Mouse (Mus musculus) stomach, postnatal 0 days (tissue): ENCODE data around the gene Catsperd. TPM values are rescaled to one million over a fixed set of nuclear protein-coding genes. Genes with fewer than 3 reads are reported as not detected.

ENCODE experiments used
- ATAC-seq: fragments of 200-750 bp; cut with Nextera tagmentation; 2 replicates; pipeline ENCODE4 v1.8.0; 2017; ENCODE audit not compliant: low FRiP score, low TSS enrichment
- DNase-seq: peaks from one replicate; pipeline ENCODE4 v3.0.0-alpha.2; 2016; ENCODE audit warnings: low spot score
- H3K27ac ChIP-seq: fragments of 300-500 bp; sonication (generic); replicated peaks from 2 replicates; pipeline ENCODE4 v1.5.1; 2014; ENCODE audit warnings: mild to moderate bottlenecking, control low read depth
- H3K27me3 ChIP-seq: fragments of 300-500 bp; sonication (generic); 2 replicates; pipeline ENCODE4 v1.6.1; 2014; ENCODE audit warnings: low read length; ENCODE audit not compliant: control insufficient read depth, insufficient read depth
- H3K36me3 ChIP-seq: fragments of 300-500 bp; sonication (generic); 2 replicates; pipeline ENCODE4 v1.6.1; 2014; ENCODE audit warnings: low read length, mixed read lengths; ENCODE audit not compliant: control insufficient read depth, insufficient read depth
- H3K4me1 ChIP-seq: fragments of 300-500 bp; sonication (generic); replicated peaks from 2 replicates; pipeline ENCODE4 v1.6.1; 2014; ENCODE audit warnings: antibody characterized with exemption; ENCODE audit not compliant: control insufficient read depth, insufficient read depth
- H3K4me2 ChIP-seq: fragments of 300-500 bp; sonication (generic); replicated peaks from 2 replicates; pipeline ENCODE4 v1.6.1; 2014; ENCODE audit warnings: low read depth, mild to moderate bottlenecking, control low read depth, moderate library complexity
- H3K4me3 ChIP-seq: fragments of 300-500 bp; sonication (generic); 2 replicates; pipeline ENCODE4 v1.5.1; 2014; ENCODE audit warnings: low read depth, low read length, control low read depth
- H3K9ac ChIP-seq: fragments of 300-500 bp; sonication (generic); 2 replicates; pipeline ENCODE4 v1.6.1; 2014; ENCODE audit warnings: mild to moderate bottlenecking, low read length, control low read depth, mixed read lengths
- H3K9me3 ChIP-seq: fragments of 300-500 bp; sonication (generic); 2 replicates; pipeline ENCODE4 v1.6.1; 2016; ENCODE audit warnings: low read length; ENCODE audit not compliant: control insufficient read depth
- CTCF ChIP-seq: IDR thresholded peaks from 2 replicates; pipeline ENCODE4 v1.5.1; 2016; ENCODE audit warnings: antibody characterized with exemption, low read depth, mild to moderate bottlenecking, moderate library complexity
- EP300 ChIP-seq: optimal IDR thresholded peaks from 2 replicates; pipeline ENCODE3; 2016; ENCODE audit warnings: antibody characterized with exemption
- WGBS: fragments of 180-500 bp; shearing (Covaris S2); extraction: QIAGEN DNeasy Blood & Tissue Kit; methylation state at CpG from one replicate; pipeline ENCODE4 v1.1.7; 2014; 5-methylcytosine and 5-hydroxymethylcytosine counted together
- polyA plus RNA-seq: library from polyadenylated mRNA; unstranded; fragments of >200 nt; fragmentation: Nextera tagmentation; extraction: Ambion mirVana; gene quantifications from 2 replicates; pipeline ENCODE4 v1.2.1, GENCODE M21; 2015

The Catsperd gene
- polyA plus RNA-seq, 1 experiment from 2014 or later: 0.10 TPM

DNA sequence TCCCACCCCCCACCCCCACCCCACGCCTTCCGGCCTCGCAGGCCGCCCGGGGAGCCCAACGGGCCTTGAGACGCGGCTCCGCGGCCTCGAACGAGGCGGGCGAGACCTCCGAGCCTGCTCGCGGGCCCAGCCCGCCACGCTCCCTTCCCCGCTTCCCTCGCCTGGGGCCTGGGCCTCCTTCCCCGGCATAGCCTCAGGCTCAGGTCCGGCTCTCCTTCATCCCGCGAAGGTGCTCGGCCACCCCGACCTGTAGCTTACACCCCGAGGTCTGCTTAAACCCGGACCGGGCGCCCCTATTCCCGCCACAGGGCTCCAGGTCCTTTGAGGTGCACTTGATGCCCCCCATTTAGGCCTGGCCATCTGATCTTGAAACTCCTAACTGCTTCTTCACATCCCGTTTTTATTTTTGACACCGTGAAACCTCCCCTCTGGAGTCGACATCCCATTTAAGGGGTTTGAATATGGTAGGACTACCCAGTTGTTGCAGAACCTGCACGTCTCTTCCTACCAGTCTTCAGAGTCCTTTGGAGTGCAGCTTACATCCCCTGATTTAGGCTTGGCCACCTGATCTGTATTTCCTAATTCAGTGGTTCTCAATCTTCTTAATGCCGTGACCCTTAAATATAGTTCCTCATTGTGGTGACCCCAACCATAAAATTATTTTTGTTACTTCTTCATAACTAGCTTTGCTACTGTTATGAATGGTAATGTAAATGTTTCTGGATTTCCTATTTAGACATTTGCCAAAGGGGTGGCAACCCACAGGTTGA, 45.9 kb downstream of the Catsperd start:
- ATAC-seq: peak; percentile 11; the same call in 1 of the 2 replicates
- Histone ChIP-seq H3K36me3 (0 out of 2 replicates have a peak, but pooled peaks cover 2% of the 10 kb centered on the region), H3K27ac (peak overlapping the region; percentile 88), H3K4me1 (no peaks in the 10 kb centered on the region; the same call in 1 of the 2 replicates), H3K9ac (peak overlapping the region; percentile 96), H3K4me2 (peak overlapping the region; percentile 91), H3K4me3 (peak overlapping the region; percentile 92), H3K27me3 (no peaks in the 10 kb centered on the region), H3K9me3 (no peaks in the 10 kb centered on the region)
- 1% methylated on average over 32 of the region's 37 CpGs for WGBS
- DNase-seq: no peak
- TF ChIP-seq CTCF: no peak
- no peak for TF ChIP-seq EP300

- WGBS: 62% methylated on average over 4 of the region's 4 CpGs
- H3K9me3 ChIP-seq: no peaks in the 10 kb centered on the region
- H3K9ac ChIP-seq: no peak overlapping the region
- no peaks in the 10 kb centered on the region for H3K4me1 ChIP-seq
- no peak for ATAC-seq
- TF ChIP-seq EP300 (no peak), CTCF (no peak)
- no peak overlapping the region for H3K27ac ChIP-seq
- no peaks in the 10 kb centered on the region for H3K27me3 ChIP-seq
- DNase-seq: no peak
- H3K4me3 ChIP-seq: no peak overlapping the region
- H3K4me2 ChIP-seq: no peak overlapping the region
- H3K36me3 ChIP-seq: peaks cover 9% of the 10 kb centered on the region; the same call in 1 of the 2 replicates
Observed at GRCm38 (mm10) chr17:56681791-56682190, 53.8 kb downstream of the Catsperd start.

DNA sequence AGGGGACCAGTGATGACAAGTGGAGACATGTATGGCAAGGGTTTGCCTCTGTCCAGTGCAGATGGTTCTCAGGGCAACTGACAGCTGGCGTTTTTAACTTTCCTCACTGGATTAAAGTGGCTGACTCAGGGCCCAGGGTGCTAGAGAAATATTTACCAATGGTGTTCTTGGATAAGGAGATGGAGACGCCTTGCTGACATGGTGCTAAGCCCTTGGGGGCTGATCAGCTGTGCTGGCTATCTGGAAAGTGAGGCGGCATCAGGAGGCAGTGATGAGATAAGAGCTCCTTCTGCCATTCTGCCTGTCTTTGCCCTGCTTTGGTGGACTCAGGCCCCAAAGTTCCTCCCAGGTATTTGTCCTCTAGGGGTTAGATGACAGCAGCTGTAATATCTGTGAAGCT, 54.9 kb downstream of the Catsperd start:
- H3K4me2 ChIP-seq: no peak overlapping the region
- H3K9me3 ChIP-seq: no peaks in the 10 kb centered on the region
- H3K9ac ChIP-seq: no peak overlapping the region
- H3K27ac ChIP-seq: no peak overlapping the region
- no peak for TF ChIP-seq CTCF
- TF ChIP-seq EP300: no peak
- H3K27me3 ChIP-seq: no peaks in the 10 kb centered on the region
- no peaks in the 10 kb centered on the region for H3K4me1 ChIP-seq
- DNase-seq (no peak), ATAC-seq (no peak)
- peaks cover 12% of the 10 kb centered on the region; the same call in 1 of the 2 replicates for H3K36me3 ChIP-seq
- 33% methylated on average over 3 of the region's 3 CpGs for WGBS
- no peak overlapping the region for H3K4me3 ChIP-seq

GRCm38 (mm10) chr17:56683546-56684140, 55.7 kb downstream of the Catsperd start:
- TF ChIP-seq EP300: no peak
- no peak for TF ChIP-seq CTCF
- Histone ChIP-seq H3K36me3 (peaks cover 14% of the 10 kb centered on the region; the same call in 1 of the 2 replicates), H3K4me1 (no peaks in the 10 kb centered on the region), H3K27ac (no peak overlapping the region), H3K4me3 (no peak overlapping the region), H3K9me3 (no peaks in the 10 kb centered on the region), H3K9ac (no peak overlapping the region), H3K4me2 (no peak overlapping the region), H3K27me3 (no peaks in the 10 kb centered on the region)
- ATAC-seq (no peak), DNase-seq (no peak)
- 80% methylated on average over 5 of the region's 5 CpGs for whole genome bisulfite sequencing

GRCm38 (mm10) chr17:56684649-56685048, 56.7 kb downstream of the Catsperd start:
- Histone ChIP-seq H3K9me3 (no peaks in the 10 kb centered on the region), H3K4me3 (no peak overlapping the region), H3K27me3 (no peaks in the 10 kb centered on the region), H3K9ac (no peak overlapping the region), H3K4me2 (no peak overlapping the region), H3K4me1 (no peaks in the 10 kb centered on the region), H3K36me3 (peaks cover 14% of the 10 kb centered on the region; the same call in 1 of the 2 replicates), H3K27ac (no peak overlapping the region)
- ATAC-seq: no peak
- DNase-seq: no peak
- WGBS: 67% methylated on average over 2 of the region's 2 CpGs
- TF ChIP-seq EP300 (no peak), CTCF (no peak)

GRCm38 (mm10) chr17:56686801-56687200, 58.9 kb downstream of the Catsperd start:
- Histone ChIP-seq H3K9ac (no peak overlapping the region), H3K27ac (no peak overlapping the region), H3K9me3 (no peaks in the 10 kb centered on the region), H3K36me3 (peaks cover 12% of the 10 kb centered on the region; the same call in 1 of the 2 replicates), H3K4me2 (no peak overlapping the region), H3K4me3 (no peak overlapping the region), H3K4me1 (no peaks in the 10 kb centered on the region), H3K27me3 (no peaks in the 10 kb centered on the region)
- no peak for TF ChIP-seq EP300
- no peak for TF ChIP-seq CTCF
- WGBS: 72% methylated on average over 2 of the region's 4 CpGs
- DNase-seq (no peak), ATAC-seq (no peak)
